Mouse (Mus musculus) forebrain, postnatal 0 days (tissue): Measurements from ENCODE around the gene Ntn5. TPM values are rescaled to one million over a fixed set of nuclear protein-coding genes. Genes with fewer than 3 reads are reported as not detected.
"Not testable (repeated sequence)": the region's sequence is repeated elsewhere in the genome, so short reads cannot be mapped to it uniquely, and the experiment has no call there.

Experiments
- ATAC-seq: fragments of 200-750 bp; cut with Nextera tagmentation; 2 replicates; pipeline ENCODE4 v1.8.0; 2017; ENCODE audit warnings: mild to moderate bottlenecking, moderate library complexity
- DNase-seq: peaks from one replicate; pipeline ENCODE4 v3.0.0-alpha.2; 2015
- H3K27ac ChIP-seq: fragments of 300-500 bp; sonication (generic); 2 replicates; pipeline ENCODE4 v1.5.1; 2014; ENCODE audit warnings: low read depth, mild to moderate bottlenecking, antibody characterized with exemption, low read length, moderate library complexity, mixed read lengths
- H3K27me3 ChIP-seq: fragments of 300-500 bp; sonication (generic); 2 replicates; pipeline ENCODE4 v1.6.1; 2014; ENCODE audit warnings: mild to moderate bottlenecking, low read length, mixed read lengths; ENCODE audit not compliant: insufficient read depth
- H3K36me3 ChIP-seq: fragments of 300-500 bp; sonication (generic); 2 replicates; pipeline ENCODE4 v1.6.1; 2014; ENCODE audit warnings: mild to moderate bottlenecking, moderate library complexity; ENCODE audit not compliant: insufficient read depth
- H3K4me1 ChIP-seq: fragments of 300-500 bp; sonication (generic); 2 replicates; pipeline ENCODE4 v1.6.1; 2014; ENCODE audit warnings: antibody characterized with exemption; ENCODE audit not compliant: insufficient read depth
- H3K4me2 ChIP-seq: fragments of 300-500 bp; sonication (generic); 2 replicates; pipeline ENCODE4 v1.6.1; 2014; ENCODE audit warnings: low read depth, mild to moderate bottlenecking, moderate library complexity
- H3K4me3 ChIP-seq: fragments of 300-500 bp; sonication (generic); 2 replicates; pipeline ENCODE4 v1.5.1; 2014; ENCODE audit warnings: low read depth, low read length, mixed read lengths
- H3K9ac ChIP-seq: fragments of 300-500 bp; sonication (generic); 2 replicates; pipeline ENCODE4 v1.6.1; 2014; ENCODE audit warnings: mild to moderate bottlenecking
- H3K9me3 ChIP-seq: fragments of 300-500 bp; sonication (generic); 2 replicates; pipeline ENCODE4 v1.6.1; 2016; ENCODE audit warnings: low read length
- CTCF ChIP-seq: sonication (generic); IDR thresholded peaks from 2 replicates; pipeline ENCODE4 v1.5.1; 2016; ENCODE audit warnings: antibody characterized with exemption, control low read depth, low read depth
- WGBS: fragments of 180-500 bp; shearing (Covaris S2); extraction: QIAGEN DNeasy Blood & Tissue Kit; methylation state at CpG from one replicate; pipeline ENCODE4 v1.1.7; 2014; 5-methylcytosine and 5-hydroxymethylcytosine counted together
- polyA plus RNA-seq: library from polyadenylated mRNA; unstranded; fragments of >200 nt; fragmentation: Nextera tagmentation; extraction: Ambion mirVana; gene quantifications from 2 replicates; pipeline ENCODE4 v1.2.1, GENCODE M21; 2015
- total RNA-seq: library from RNA; depleted of rRNA; stranded (reverse); fragments of >200 nt; gene quantifications from 2 replicates; pipeline ENCODE4 v1.2.3, GENCODE M21; 2014

The Ntn5 gene
- total and polyA plus RNA-seq, 2 experiments from 2014 or later, result 0.33 to 0.47 TPM

DNA sequence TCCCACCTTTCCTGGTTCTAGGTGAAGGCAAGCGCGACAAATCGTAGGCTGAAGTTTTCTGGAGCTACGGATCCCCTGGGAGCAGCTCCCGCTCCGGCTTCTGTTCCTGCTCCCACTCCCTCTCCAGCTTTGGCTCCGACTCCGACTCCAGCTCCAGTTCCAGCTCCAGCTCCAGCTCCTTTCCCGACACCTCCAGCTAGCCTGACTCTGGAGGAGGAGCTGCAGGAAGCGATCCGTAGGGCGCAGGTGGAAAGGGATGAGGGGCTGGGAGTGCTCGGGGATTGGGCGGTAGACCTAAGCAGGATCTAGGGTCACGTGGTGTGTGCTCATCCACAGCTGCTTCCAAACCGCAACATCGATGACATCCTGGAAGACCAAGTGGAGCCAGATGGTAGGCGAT lies 39.6 kb upstream of the Ntn5 start:
- Histone ChIP-seq H3K36me3 (no peaks in the 10 kb centered on the region), H3K9me3 (no peaks in the 10 kb centered on the region), H3K4me3 (peak overlapping the region; percentile 27), H3K27me3 (no peaks in the 10 kb centered on the region), H3K4me1 (peaks cover 15% of the 10 kb centered on the region; the same call in 1 of the 2 replicates), H3K4me2 (peak overlapping the region; percentile 72), H3K27ac (peak overlapping the region; percentile 62), H3K9ac (peak overlapping the region; percentile 14; the same call in 1 of the 2 replicates)
- DNase-seq (peak; percentile 78), ATAC-seq (peak; percentile 53)
- 4% methylated on average over 18 of the region's 18 CpGs for WGBS
- TF ChIP-seq CTCF, result no peak

DNA sequence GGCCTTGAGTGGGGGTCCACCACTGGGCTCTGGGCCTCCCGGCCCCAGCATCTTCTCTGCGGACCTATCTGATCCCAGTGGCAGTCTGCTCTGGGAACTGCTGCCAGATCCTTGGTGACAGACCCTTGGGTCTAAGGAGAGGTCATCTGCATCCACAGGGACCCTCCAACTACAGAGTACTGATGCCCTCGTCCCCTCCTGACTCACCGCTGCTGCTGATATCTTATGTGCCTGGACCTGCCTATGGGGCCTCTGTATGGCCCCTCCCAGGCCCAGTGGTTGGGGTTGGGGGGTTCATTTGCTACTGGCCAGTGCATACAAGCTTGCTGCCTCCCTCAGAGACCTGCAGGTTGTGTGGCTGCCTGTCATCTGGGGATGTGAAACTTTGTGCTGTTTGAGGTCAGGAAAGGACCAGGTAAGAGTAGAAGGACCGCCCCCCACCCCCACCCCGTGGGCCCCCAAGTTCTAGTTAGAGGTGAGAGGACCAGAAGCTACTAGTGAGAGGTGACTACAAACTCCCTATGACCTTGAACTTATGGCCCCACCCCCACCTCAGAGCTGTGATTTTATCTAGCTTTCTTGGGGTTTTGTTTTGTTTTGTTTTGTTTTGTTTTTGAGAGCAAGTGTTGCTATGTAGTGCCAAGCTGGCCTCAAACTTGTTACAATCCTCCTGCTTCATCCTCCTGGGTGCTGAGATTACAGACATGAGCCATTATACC lies 38.8 kb upstream of the Ntn5 start:
- DNase-seq, result no peak
- no peaks in the 10 kb centered on the region for H3K36me3 ChIP-seq
- H3K9me3 ChIP-seq, result no peaks in the 10 kb centered on the region
- H3K4me3 ChIP-seq, result no peak overlapping the region; the same call in 1 of the 2 replicates
- H3K4me1 ChIP-seq, result peaks cover 15% of the 10 kb centered on the region; the same call in 1 of the 2 replicates
- H3K27ac ChIP-seq, result peak overlapping the region; percentile 62
- 68% methylated on average over 6 of the region's 6 CpGs for WGBS
- no peak overlapping the region for H3K9ac ChIP-seq
- H3K27me3 ChIP-seq, result no peaks in the 10 kb centered on the region
- no peak for ATAC-seq
- peak overlapping the region; percentile 72 for H3K4me2 ChIP-seq
- TF ChIP-seq CTCF, result no peak

- no peaks in the 10 kb centered on the region for H3K27me3 ChIP-seq
- no peak for TF ChIP-seq CTCF
- ATAC-seq (no peak), DNase-seq (no peak)
- H3K9ac ChIP-seq, result no peak overlapping the region
- H3K4me3 ChIP-seq, result no peak overlapping the region
- H3K4me1 ChIP-seq, result peaks cover 15% of the 10 kb centered on the region; the same call in 1 of the 2 replicates
- H3K27ac ChIP-seq, result no peak overlapping the region
- 86% methylated on average over 7 of the region's 7 CpGs for WGBS
- no peak overlapping the region for H3K4me2 ChIP-seq
- H3K36me3 ChIP-seq, result no peaks in the 10 kb centered on the region
- H3K9me3 ChIP-seq, result no peaks in the 10 kb centered on the region
Measured at GRCm38 (mm10) chr7:45645591-45645971, 38.2 kb upstream of the Ntn5 start.

DNA sequence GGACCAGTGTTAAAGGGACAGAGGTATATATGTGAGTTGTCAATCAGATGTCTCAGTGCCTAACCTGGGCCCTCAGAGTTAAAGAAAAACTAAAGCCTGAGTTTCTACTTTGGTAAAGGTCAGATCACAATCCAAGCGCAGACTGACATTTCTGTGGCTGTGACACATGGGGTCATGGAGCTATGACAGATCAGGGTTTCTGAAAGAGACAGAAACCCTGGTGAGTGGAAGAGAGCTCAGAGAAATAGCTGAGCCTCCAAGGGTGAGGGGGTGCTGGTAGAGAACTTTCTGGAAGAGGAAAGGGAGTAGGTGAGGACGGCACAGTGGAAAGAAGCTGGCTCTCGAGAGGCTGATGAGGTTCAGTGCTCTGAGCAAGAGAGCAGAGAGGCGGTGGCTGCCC lies 37.2 kb upstream of the Ntn5 start:
- peaks cover 15% of the 10 kb centered on the region; the same call in 1 of the 2 replicates for H3K4me1 ChIP-seq
- no peak for TF ChIP-seq CTCF
- no peaks in the 10 kb centered on the region for H3K27me3 ChIP-seq
- H3K27ac ChIP-seq, result no peak overlapping the region
- 75% methylated on average over 4 of the region's 4 CpGs for WGBS
- ATAC-seq, result no peak
- H3K4me2 ChIP-seq, result no peak overlapping the region
- DNase-seq, result no peak
- H3K9me3 ChIP-seq, result no peaks in the 10 kb centered on the region
- no peak overlapping the region for H3K9ac ChIP-seq
- H3K4me3 ChIP-seq, result no peak overlapping the region
- H3K36me3 ChIP-seq, result no peaks in the 10 kb centered on the region

DNA sequence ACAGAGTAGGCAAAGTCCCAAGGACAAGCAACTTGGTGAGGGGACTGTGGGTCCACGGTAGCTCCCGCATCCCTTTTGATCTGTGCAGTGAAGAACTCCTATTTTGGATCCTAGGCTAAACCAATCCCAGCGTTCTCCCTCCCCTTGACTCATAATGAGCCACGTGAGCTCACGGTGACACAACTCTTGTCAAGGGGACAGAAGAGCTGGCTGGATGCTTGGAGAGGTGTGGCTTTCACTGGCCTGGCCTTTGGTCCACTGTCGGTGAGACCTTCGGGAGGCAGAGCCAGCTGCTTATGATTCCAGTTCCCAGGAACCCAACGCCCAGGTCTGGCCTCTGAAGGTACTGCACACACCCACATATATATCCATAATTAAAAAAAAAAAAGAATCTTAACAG lies 34.5 kb upstream of the Ntn5 start:
- WGBS, result 78% methylated on average over 8 of the region's 8 CpGs
- no peak for ATAC-seq
- Histone ChIP-seq H3K4me3 (no peak overlapping the region), H3K9ac (no peak overlapping the region), H3K27me3 (peaks cover 4% of the 10 kb centered on the region; the same call in 1 of the 2 replicates), H3K9me3 (no peaks in the 10 kb centered on the region), H3K4me1 (0 out of 2 replicates have a peak, but pooled peaks cover 5% of the 10 kb centered on the region), H3K27ac (no peak overlapping the region), H3K4me2 (no peak overlapping the region), H3K36me3 (no peaks in the 10 kb centered on the region)
- TF ChIP-seq CTCF, result no peak
- no peak for DNase-seq

DNA sequence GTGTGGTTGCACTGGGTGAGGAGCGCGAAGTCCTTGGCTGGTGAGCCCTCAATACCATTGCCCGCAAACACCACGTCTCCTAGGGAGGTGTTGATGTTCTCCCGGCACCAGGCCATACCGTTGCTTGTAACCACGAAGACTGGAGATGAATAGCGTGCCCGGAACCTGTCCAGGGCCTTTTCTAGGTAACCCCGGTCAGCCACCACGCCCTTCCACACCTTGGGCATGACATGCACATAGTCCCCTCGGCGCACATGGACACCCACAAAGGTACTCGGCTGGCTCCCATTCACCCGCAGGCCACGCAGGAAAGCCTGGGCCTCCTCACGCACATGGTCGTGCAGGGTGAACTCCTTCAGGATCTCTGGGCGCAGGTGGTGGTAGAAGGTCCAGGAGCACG lies 33.3 kb upstream of the Ntn5 start:
- H3K27me3 ChIP-seq, H3K4me2 ChIP-seq, ATAC-seq, H3K27ac ChIP-seq, DNase-seq, H3K4me1 ChIP-seq, H3K9ac ChIP-seq, H3K36me3 ChIP-seq, H3K9me3 ChIP-seq, H3K4me3 ChIP-seq: not testable (repeated sequence)
- WGBS, result 95% methylated on average over 19 of the region's 20 CpGs

- Histone ChIP-seq H3K36me3 (no peaks in the 10 kb centered on the region), H3K27ac (0 out of 2 replicates have a peak overlapping the region, but pooled peaks have one; percentile 6), H3K4me2 (peak overlapping the region; percentile 16; the same call in 1 of the 2 replicates), H3K4me1 (no peaks in the 10 kb centered on the region), H3K4me3 (no peak overlapping the region), H3K27me3 (peaks cover 4% of the 10 kb centered on the region; the same call in 1 of the 2 replicates), H3K9me3 (no peaks in the 10 kb centered on the region), H3K9ac (no peak overlapping the region)
- 31% methylated on average over 17 of the region's 17 CpGs for WGBS
- ATAC-seq (peak; percentile 81), DNase-seq (peak; percentile 46)
- no peak for TF ChIP-seq CTCF
Measured at GRCm38 (mm10) chr7:45654424-45655047, 29.3 kb upstream of the Ntn5 start.
